Mouse (Mus musculus) common myeloid progenitor, adult 5-6 weeks (primary cell): ENCODE results near the gene Padi1. TPM values are rescaled to one million over a fixed set of nuclear protein-coding genes. Genes with fewer than 3 reads are reported as not detected.

ENCODE experiments used
- ATAC-seq: replicated peaks from 2 replicates; pipeline ENCODE4 v1.8.0; 2016; ENCODE audit warnings: low read depth, mild to moderate bottlenecking, moderate TSS enrichment, inconsistent platforms; ENCODE audit not compliant: poor library complexity, severe bottlenecking
- total RNA-seq: library from RNA; stranded (forward); fragments of 200-1000, 187-1606 nt; gene quantifications from 2 replicates; pipeline ENCODE4 v1.2.3, GENCODE M21; 2017

The Padi1 gene
- total RNA-seq, 1 experiment from 2014 or later: not detected

DNA sequence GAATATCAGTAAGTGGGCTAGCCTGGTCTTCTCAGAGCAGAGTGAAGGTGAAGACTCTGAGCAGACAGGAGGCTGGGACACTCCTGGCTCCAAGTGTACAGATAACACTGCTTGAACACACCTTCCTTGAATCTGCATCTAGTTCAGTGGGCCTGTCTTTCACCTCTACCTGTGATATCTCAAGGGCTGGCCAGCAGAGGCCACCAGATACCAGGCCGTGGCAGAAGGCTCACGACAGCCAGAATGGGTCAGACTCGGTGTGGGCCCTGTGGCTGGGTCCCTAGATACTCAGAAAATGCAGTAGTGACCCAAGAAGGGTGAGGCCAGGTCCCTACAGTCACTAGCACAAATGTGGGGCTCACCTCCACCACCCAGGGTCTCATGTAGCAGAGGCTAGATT lies 18.3 kb downstream of the Padi1 start:
- no peak for ATAC-seq

- ATAC-seq: 0 out of 2 replicates have a peak, but pooled peaks have one; percentile 9
These were observed 19.6 kb downstream of the Padi1 start for GRCm38 (mm10) chr4:140825942-140826341.

DNA sequence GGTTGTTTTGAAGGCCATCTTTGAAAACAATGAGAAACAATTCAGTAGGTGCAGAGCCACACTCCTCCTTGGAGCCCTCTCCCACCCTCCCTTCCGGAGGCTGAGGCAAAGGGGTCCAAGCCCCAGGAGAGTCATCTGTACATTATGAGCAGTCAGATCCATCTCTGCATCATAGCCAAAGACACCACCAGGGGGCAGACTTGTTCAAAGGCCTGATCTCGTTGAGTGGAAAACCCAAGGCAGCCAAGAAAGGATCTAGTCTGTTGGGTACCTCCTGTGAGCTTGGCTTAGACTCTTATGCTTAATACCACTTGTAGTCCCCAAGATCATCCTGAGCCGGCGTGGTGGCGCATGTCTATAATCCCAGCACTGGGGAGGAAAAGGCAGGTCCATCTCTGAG lies 23.6 kb downstream of the Padi1 start:
- 0 out of 2 replicates have a peak, but pooled peaks have one; percentile 34 for ATAC-seq

GRCm38 (mm10) chr4:140817413-140817812 lies 28.2 kb downstream of the Padi1 start:
- ATAC-seq: no peak

GRCm38 (mm10) chr4:140815996-140816917 lies 29.3 kb downstream of the Padi1 start:
- peak; percentile 72 for ATAC-seq

DNA sequence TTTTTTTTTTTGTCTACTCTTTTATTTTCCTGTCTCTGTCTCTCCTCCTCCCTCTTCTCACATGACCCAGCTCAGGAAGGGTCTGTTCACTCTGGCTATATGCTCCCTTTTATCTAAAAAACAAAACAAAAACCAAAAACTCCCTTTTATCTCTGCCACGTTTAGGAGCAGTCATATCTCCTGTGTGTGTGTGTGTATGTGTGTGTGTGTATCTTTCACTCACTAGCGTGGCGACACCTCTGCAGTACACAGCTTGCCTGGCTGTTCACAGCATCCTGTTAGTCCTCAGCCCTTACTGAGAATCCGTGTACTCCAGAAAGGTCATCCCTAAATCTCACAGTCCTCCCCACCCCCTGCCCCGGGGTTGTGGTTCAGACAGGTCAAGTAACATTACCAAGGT lies 30.1 kb downstream of the Padi1 start:
- ATAC-seq: no peak

DNA sequence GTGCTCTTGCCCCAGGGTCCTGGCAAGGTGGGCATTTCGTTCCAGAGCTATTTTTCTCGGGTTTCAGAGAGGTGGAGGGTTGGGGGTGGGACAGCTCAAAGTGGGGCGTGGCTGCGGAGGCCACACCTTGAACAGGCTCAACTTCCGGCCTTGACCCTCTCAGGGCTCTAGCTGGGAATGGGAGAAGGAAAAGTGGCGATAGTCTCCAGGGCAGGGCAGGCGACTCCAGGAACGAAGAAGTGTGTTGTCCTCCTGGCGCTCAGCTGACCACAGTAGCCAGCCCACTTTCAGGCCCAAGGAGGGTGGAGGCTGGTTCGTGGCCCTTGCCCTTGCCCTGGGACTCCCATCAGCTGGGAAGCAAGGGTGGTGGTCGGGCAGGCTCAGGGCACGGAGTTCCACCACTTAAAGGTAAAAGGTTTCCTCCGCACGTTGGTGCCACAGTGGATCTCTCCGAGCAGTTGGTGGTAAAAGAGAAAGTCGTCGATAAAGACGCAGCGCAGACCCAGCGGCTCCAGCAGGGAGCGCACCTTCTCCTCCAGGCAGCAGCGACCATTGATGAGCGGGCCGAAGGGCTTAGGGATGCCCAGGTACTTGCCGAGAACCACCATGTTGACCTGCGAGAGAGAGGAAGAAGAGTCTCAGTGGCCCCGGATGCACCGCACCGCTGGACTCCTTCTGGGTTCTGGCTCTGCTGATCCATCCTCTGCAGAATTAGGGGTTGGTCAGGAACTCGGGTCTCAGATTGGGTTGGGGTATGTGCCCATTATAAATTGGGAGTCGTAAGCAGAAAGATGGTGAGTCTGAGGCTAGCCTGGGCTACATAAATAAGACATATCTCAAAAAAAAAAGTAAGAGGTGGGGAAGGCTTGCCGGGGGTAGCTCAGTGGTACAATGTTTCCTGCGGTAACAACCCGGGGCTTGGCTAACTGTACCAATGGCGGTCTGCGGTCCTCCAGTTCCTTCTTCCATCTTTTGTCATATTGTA lies 31.0 kb downstream of the Padi1 start:
- ATAC-seq: peak; percentile 31; the same call in 1 of the 2 replicates

DNA sequence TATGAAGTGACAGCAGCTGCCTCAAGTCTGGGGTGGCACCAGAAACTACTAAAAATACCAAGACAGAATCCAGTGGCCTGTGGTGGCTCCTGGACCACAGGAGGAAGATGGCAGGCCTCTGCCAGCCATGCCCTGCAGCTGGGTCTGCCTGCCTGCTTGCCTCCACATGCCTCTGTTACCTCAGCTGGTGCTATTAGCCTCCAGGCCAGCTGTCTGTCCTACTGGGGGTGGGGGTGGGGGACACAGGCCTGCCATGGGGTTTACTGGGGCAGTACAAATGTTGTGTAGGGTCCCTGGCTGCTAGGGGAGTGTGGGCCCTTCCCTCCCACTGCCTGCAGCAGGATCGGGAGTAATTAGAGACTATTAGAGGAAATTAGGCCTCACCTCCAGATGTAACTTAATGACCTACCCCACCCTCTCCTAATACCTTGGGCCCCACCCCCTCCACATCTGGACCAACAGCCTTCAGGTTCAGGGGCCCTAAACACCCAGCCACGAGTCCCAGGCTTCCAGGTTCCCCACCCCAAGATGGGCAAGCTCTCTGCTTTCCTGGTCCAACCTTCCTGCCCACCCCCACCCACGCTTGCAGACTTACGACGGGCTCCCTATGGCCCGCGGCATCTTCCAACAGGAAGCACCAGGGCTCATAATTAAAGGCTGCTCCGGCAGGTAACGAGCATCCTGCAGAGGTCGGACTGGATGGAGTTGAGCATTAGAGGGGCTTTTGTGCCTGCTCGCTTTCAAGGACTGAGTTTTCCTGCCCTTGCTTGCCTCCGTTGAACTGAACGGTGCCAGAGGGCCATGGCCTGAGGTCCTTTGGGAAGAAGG lies 32.0 kb downstream of the Padi1 start:
- no peak for ATAC-seq

DNA sequence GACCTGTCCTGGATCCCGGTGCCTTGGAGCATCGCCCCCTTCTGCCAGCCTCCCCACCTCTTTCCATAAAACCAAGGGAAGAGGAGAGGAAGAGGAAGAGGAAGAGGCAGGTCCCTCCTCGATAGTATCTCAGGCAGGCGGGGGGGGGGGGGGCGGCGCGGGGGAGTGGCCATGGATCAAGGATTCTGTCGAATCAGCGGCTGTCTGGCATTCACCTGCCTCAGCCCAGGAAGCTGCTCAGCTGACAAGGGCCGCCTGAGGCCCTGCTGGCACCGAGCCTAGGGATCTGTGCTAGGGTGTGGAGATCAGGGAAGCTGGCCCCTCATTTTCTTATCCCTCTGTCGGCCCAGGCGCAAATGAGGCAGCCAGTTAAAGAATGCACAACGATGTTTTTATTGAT lies 33.0 kb downstream of the Padi1 start:
- no peak for ATAC-seq

DNA sequence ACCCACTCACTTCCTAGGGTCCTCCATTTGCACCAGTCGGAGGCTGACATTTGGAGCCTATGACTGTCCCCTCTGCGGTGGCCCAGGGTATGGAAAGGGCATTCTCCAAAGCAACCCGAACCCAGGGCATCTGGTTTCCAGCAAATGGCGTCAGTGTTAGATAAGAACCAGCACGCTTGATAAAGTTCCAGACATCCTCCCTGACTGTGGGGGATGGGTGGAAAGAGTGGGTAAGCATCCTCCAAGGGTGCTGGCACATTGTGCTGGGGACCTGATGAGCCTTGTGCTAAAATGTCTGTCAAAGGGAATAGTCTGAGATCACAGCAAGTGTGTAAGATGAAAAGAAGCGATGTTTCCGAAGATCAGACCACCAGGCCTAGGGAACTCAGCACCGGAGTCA lies 33.4 kb downstream of the Padi1 start:
- ATAC-seq: no peak

GRCm38 (mm10) chr4:140810458-140811260 lies 34.9 kb downstream of the Padi1 start, which contains the start of gene Padi3:
Gene Padi3 (minus strand): TSS chr4:140810648.
- no peak for ATAC-seq

GRCm38 (mm10) chr4:140809118-140809517 lies 36.5 kb downstream of the Padi1 start:
- no peak for ATAC-seq

DNA sequence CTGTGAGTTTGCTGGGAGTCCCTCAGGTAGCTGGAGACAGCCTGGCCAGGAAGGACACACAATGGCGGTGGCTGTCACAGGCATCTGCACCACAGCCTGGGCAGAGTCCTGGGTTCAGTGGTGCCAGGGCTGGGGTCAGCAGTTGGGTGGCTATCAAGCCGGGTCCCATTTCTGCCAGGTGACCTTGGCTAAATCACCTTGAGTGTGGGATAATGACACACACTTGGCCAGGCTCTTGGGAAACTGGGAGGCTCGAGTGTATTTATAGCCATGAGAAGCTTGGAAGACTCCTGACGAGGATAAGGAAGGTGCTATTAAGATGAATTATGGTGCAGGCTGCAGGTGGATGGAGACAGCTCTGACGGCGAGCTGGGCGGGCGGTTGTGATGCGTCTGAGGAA lies 41.0 kb downstream of the Padi1 start:
- no peak for ATAC-seq

DNA sequence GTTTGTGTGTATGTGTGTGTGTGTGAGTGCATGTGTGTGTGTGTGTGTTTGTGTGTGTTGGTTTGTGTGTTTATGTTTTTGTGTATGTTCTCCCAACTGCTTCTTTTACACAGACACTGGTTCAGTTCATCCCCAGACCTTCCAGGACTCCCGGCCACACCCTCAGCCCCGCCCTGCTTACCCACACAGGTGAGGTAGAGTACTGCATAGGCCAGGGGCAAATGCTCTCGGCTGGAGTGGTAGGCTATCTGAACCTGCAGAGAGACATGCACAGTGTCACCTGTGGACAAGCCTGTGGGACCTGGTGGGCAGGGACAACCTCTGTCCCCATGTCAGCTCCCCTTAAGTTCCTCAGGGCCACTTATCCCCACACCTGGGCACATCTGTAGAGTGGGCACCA lies 44.2 kb downstream of the Padi1 start:
- ATAC-seq: no peak

DNA sequence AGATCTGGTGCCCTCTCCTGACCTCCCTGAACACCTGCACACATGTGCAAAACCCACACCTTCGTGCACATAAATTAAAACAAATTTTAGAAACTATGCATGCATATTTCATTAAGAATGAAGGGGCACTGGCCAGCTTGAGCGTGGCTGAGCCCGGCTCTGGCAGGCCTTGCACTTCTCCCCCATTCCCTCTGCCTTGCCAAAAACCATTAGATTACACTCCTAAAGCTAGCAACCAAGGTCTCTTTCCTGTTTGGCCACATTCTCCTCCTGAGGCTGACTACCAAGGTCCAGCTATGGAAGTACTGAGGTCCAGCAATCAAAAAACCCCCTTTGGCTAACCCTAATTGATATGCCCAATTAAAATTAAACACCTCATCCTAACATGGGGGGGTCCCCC lies 48.8 kb downstream of the Padi1 start:
- no peak for ATAC-seq

DNA sequence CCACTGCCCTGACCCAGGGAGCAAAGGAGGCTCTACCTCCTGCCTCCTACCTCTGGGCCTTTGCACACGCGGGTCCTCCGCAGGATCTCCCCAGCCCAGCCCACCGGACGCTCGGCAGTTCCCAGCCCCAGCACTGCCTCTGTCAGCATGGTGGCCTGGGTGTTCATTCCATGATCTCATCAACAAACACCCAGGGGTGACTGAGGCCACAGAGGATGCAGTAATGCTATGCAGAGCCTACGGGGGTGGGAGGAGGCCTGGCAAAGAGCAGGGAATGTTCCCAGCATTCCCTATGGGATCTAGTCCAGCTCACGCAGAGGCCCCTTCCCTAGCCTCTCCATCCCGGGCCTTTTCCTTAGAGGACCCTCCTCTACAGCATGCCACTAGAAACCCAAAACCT lies 50.9 kb downstream of the Padi1 start:
- no peak for ATAC-seq

DNA sequence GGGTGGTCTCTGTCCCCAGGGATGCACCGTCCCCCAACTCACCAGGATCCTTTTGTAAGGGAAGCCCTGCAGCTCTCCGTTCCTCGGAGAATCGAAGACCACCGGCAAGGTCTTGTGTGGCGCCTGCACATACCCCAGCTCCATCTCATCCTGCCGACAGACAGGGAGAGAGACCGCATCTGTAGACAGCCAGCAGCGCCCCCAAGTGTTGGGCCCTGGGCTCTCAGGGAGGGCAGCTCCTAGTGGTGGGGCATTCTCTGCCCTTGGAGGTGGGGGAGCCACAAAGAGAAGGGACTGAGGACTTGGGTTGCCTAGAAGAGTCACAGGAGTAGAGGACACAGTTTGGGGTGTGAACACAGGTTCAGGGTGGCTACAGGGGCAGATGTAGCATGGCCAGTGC lies 51.8 kb downstream of the Padi1 start:
- ATAC-seq: no peak

- ATAC-seq: no peak
These were observed 53.0 kb downstream of the Padi1 start for GRCm38 (mm10) chr4:140792584-140792983.

GRCm38 (mm10) chr4:140791071-140791470 lies 54.5 kb downstream of the Padi1 start:
- no peak for ATAC-seq
